Mouse (Mus musculus) intestine, embryonic 15.5 days (tissue): ENCODE results near the gene Casp3. TPM values are rescaled to one million over a fixed set of nuclear protein-coding genes. Genes with fewer than 3 reads are reported as not detected.

Experiments
- ATAC-seq: fragments of 200-750 bp; cut with Nextera tagmentation; 2 replicates; pipeline ENCODE4 v1.8.0; 2017; ENCODE audit warnings: moderate TSS enrichment, moderate library complexity
- H3K27ac ChIP-seq: fragments of 300-500 bp; sonication (generic); 2 replicates; pipeline ENCODE4 v1.5.1; 2015; ENCODE audit warnings: mild to moderate bottlenecking, inconsistent platforms
- H3K27me3 ChIP-seq: fragments of 300-500 bp; sonication (generic); replicated peaks from 2 replicates; pipeline ENCODE4 v1.6.1; 2015; ENCODE audit warnings: inconsistent platforms
- H3K36me3 ChIP-seq: fragments of 300-500 bp; sonication (generic); 2 replicates; pipeline ENCODE4 v1.6.1; 2015; ENCODE audit warnings: inconsistent platforms
- H3K4me1 ChIP-seq: fragments of 300-500 bp; sonication (generic); replicated peaks from 2 replicates; pipeline ENCODE4 v1.6.1; 2015; ENCODE audit warnings: inconsistent platforms
- H3K4me2 ChIP-seq: fragments of 300-500 bp; sonication (generic); replicated peaks from 2 replicates; pipeline ENCODE4 v1.6.1; 2015; ENCODE audit warnings: mild to moderate bottlenecking, inconsistent platforms
- H3K4me3 ChIP-seq: fragments of 300-500 bp; sonication (generic); replicated peaks from 2 replicates; pipeline ENCODE4 v1.5.1; 2015; ENCODE audit warnings: inconsistent platforms
- H3K9ac ChIP-seq: fragments of 300-500 bp; sonication (generic); 2 replicates; pipeline ENCODE4 v1.6.1; 2015; ENCODE audit warnings: inconsistent platforms
- H3K9me3 ChIP-seq: fragments of 300-500 bp; sonication (generic); 2 replicates; pipeline ENCODE4 v1.6.1; 2016; ENCODE audit warnings: inconsistent platforms
- WGBS: fragments of 180-500 bp; shearing (Covaris S2); methylation state at CpG from one replicate; pipeline ENCODE4 v1.1.7; 2015; 5-methylcytosine and 5-hydroxymethylcytosine counted together
- polyA plus RNA-seq: library from polyadenylated mRNA; unstranded; fragments of >200 nt; fragmentation: Nextera tagmentation; extraction: Ambion mirVana; gene quantifications from 2 replicates; pipeline ENCODE4 v1.2.1, GENCODE M21; 2015

Casp3 gene
- polyA plus RNA-seq, 1 experiment from 2014 or later: 69.0 TPM

GRCm38 (mm10) chr8:46630932-46631331 is 13.8 kb downstream of the Casp3 start:
- no peaks in the 10 kb centered on the region for H3K4me1 ChIP-seq
- H3K4me2 ChIP-seq: no peak overlapping the region
- H3K4me3 ChIP-seq: no peak overlapping the region
- H3K9me3 ChIP-seq: no peaks in the 10 kb centered on the region
- H3K27me3 ChIP-seq: no peaks in the 10 kb centered on the region
- H3K27ac ChIP-seq: no peak overlapping the region
- 95% methylated on average over 4 of the region's 4 CpGs for WGBS
- H3K9ac ChIP-seq: no peak overlapping the region
- ATAC-seq: no peak
- H3K36me3 ChIP-seq: peaks cover 13% of the 10 kb centered on the region

DNA sequence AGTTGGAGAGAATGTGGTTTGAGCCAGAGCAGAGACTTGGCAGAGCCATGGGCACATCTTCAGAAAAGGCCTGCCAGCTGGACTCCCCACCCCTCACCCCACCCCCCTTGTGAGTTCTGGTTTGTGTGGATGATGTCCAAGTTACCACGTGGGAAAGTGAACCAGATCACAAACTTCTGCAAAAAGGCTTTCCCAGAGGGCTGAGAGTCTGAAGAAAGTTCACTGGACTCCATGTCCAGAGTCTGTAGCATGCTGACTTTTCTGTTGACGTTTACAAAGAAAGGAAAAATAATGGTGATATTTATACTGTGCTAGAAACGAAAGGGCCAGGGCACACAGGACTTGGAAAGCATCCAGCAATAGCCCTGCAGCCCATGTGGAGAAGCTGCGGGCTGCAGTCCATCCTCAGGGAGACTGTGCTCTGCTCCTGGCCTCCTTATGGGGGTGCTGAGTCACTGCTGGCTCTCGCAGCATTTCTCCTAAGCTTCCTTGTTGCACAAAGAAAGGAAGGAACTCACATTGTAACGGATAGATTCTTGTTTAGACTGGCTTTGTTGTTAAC is 22.0 kb downstream of the Casp3 start:
- 33% methylated on average over 6 of the region's 6 CpGs for WGBS
- no peak overlapping the region for H3K9ac ChIP-seq
- peaks cover 3% of the 10 kb centered on the region; the same call in 1 of the 2 replicates for H3K4me1 ChIP-seq
- no peak overlapping the region for H3K4me3 ChIP-seq
- H3K36me3 ChIP-seq: peaks cover 11% of the 10 kb centered on the region
- no peaks in the 10 kb centered on the region for H3K9me3 ChIP-seq
- no peaks in the 10 kb centered on the region for H3K27me3 ChIP-seq
- peak; percentile 78 for ATAC-seq
- H3K27ac ChIP-seq: peak overlapping the region; percentile 56; the same call in 1 of the 2 replicates
- H3K4me2 ChIP-seq: no peak overlapping the region

- Histone ChIP-seq H3K4me3 (no peak overlapping the region), H3K4me2 (no peak overlapping the region), H3K27ac (no peak overlapping the region), H3K9me3 (no peaks in the 10 kb centered on the region), H3K9ac (no peak overlapping the region), H3K4me1 (peaks cover 3% of the 10 kb centered on the region; the same call in 1 of the 2 replicates), H3K36me3 (peaks cover 7% of the 10 kb centered on the region), H3K27me3 (no peaks in the 10 kb centered on the region)
- 80% methylated on average over 5 of the region's 5 CpGs for WGBS
- no peak for ATAC-seq
Observed at GRCm38 (mm10) chr8:46639852-46640251, 22.8 kb downstream of the Casp3 start.

- Histone ChIP-seq H3K27me3 (no peaks in the 10 kb centered on the region), H3K4me1 (peaks cover 3% of the 10 kb centered on the region; the same call in 1 of the 2 replicates), H3K36me3 (0 out of 2 replicates have a peak, but pooled peaks cover under 1% of the 10 kb centered on the region), H3K9me3 (no peaks in the 10 kb centered on the region), H3K4me3 (no peak overlapping the region), H3K9ac (no peak overlapping the region), H3K27ac (no peak overlapping the region), H3K4me2 (no peak overlapping the region)
- WGBS: 87% methylated on average over 5 of the region's 5 CpGs
- ATAC-seq: no peak
Observed at GRCm38 (mm10) chr8:46641272-46641671, 24.2 kb downstream of the Casp3 start.

- no peak overlapping the region for H3K27ac ChIP-seq
- H3K4me3 ChIP-seq: no peak overlapping the region
- WGBS: 80% methylated on average over 4 of the region's 4 CpGs
- no peaks in the 10 kb centered on the region for H3K27me3 ChIP-seq
- no peak for ATAC-seq
- no peaks in the 10 kb centered on the region for H3K4me1 ChIP-seq
- no peaks in the 10 kb centered on the region for H3K36me3 ChIP-seq
- no peak overlapping the region for H3K4me2 ChIP-seq
- no peak overlapping the region for H3K9ac ChIP-seq
- no peaks in the 10 kb centered on the region for H3K9me3 ChIP-seq
Observed at GRCm38 (mm10) chr8:46648421-46648820, 31.3 kb downstream of the Casp3 start.

DNA sequence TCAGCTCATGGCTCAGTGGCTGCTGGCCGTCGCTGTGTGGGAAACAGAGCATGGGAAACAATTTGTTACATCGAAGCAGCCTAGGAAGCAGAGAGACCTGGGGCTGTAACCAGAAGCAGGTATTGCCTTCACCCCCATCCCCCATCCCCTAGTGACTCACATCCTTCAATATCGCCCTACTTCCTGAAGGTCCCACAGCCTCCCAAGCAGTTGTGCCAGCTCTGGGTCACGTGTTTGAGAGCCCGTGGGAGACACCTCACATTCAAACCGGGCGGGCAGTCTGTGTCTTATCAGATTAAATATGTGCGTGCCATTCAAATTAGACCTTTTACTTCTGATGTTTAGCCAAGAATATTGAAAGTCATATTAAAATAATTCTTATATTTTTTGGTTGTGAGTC is 34.8 kb downstream of the Casp3 start:
- Histone ChIP-seq H3K9me3 (no peaks in the 10 kb centered on the region), H3K27me3 (no peaks in the 10 kb centered on the region), H3K27ac (no peak overlapping the region), H3K4me3 (no peak overlapping the region), H3K36me3 (no peaks in the 10 kb centered on the region), H3K4me2 (no peak overlapping the region), H3K9ac (no peak overlapping the region), H3K4me1 (no peaks in the 10 kb centered on the region)
- 68% methylated on average over 9 of the region's 9 CpGs for WGBS
- ATAC-seq: no peak

GRCm38 (mm10) chr8:46655919-46656318 is 38.8 kb downstream of the Casp3 start:
- 64% methylated on average over 2 of the region's 2 CpGs for WGBS

DNA sequence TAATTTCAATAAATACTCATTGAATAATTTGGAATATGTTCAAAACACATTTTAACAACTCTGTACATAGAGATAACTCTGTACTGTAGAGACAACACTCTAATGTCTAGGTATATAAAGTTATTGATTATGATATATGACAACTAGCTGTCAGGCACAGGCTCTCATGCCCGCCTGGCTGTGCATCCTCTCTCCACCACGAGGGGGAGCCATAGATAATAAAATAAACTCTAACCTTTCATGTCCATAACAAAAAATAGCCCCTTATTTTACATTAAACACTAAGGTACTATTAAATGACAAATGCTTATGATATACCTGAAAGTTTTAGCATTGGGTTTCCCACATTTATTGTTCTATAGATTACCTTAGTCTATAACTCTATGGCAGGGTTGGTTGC is 54.4 kb downstream of the Casp3 start:
- no peak overlapping the region for H3K4me3 ChIP-seq
- H3K27ac ChIP-seq: no peak overlapping the region
- H3K4me1 ChIP-seq: no peaks in the 10 kb centered on the region
- H3K9me3 ChIP-seq: no peaks in the 10 kb centered on the region
- H3K36me3 ChIP-seq: no peaks in the 10 kb centered on the region
- H3K4me2 ChIP-seq: no peak overlapping the region
- 0% methylated on average over 2 of the region's 2 CpGs for WGBS
- H3K9ac ChIP-seq: no peak overlapping the region
- no peaks in the 10 kb centered on the region for H3K27me3 ChIP-seq
- ATAC-seq: no peak

More at GRCm38 (mm10) chr8:46655919-46656318, 38.8 kb downstream of the Casp3 start:
- H3K36me3 ChIP-seq: no peaks in the 10 kb centered on the region
- H3K9me3 ChIP-seq: no peaks in the 10 kb centered on the region
- H3K9ac ChIP-seq: no peak overlapping the region
- no peak for ATAC-seq
- H3K4me2 ChIP-seq: no peak overlapping the region
- H3K27me3 ChIP-seq: no peaks in the 10 kb centered on the region
- H3K27ac ChIP-seq: no peak overlapping the region
- no peak overlapping the region for H3K4me3 ChIP-seq
- no peaks in the 10 kb centered on the region for H3K4me1 ChIP-seq

DNA sequence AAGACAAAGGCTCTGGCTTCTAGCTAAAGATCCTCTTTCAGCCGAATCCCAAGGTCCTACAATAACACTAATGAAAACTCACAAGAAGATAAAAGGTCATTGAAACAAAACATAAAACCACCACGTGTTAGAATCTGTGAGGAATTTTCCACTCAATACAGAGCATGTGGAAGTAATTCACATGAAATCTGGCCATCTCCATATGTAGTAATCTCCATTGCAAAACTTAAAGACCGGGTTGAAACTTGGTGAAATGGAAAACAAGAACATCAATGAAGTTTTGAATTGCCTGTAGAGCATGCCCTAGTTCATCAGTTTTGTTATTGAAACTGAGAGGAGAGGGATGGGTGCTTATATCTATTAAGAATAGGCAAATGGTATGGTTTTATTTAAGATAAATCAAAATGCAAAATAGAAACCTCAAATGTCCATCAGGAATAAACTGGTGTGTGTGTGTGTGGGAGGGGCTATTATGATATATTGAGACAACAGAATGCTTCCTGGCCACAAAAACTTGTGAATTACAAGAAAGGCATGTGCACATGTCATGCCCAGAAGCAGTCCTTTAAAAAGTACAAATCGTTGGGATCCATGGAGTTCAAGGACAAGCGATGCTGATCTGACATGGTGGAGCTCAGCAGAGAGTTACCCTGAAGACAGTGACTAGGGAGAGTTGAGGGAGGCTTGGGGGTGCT is 63.7 kb downstream of the Casp3 start:
- WGBS: 69% methylated on average over 5 of the region's 5 CpGs
- Histone ChIP-seq H3K9me3 (no peaks in the 10 kb centered on the region), H3K36me3 (no peaks in the 10 kb centered on the region), H3K4me2 (no peak overlapping the region), H3K9ac (no peak overlapping the region), H3K4me3 (no peak overlapping the region), H3K4me1 (no peaks in the 10 kb centered on the region), H3K27me3 (no peaks in the 10 kb centered on the region), H3K27ac (no peak overlapping the region)
- no peak for ATAC-seq

- Histone ChIP-seq H3K27me3 (no peaks in the 10 kb centered on the region), H3K4me2 (peak overlapping the region; percentile 48), H3K9me3 (no peaks in the 10 kb centered on the region), H3K9ac (peak overlapping the region; percentile 63), H3K4me3 (peak overlapping the region; percentile 59), H3K4me1 (no peaks in the 10 kb centered on the region), H3K27ac (peak overlapping the region; percentile 73), H3K36me3 (no peaks in the 10 kb centered on the region)
- under 1% methylated on average over 19 of the region's 19 CpGs for WGBS
- ATAC-seq: peak; percentile 100
Observed at GRCm38 (mm10) chr8:46686664-46687336, 69.7 kb downstream of the Casp3 start.
